Mouse (Mus musculus): ENCODE measurements around the gene Zfp12. TPM values are rescaled to one million over a fixed set of nuclear protein-coding genes. Genes with fewer than 3 reads are reported as not detected.
A peak's percentile ranks its signal among the peaks of the same experiment; 100 is the strongest.

Gene Zfp12
- polyA plus RNA-seq, 1 experiment from 2014 or later = 16.4 TPM

- ATAC-seq = no peak
- Histone ChIP-seq H3K27ac (ENCODE audit: low read depth, low read length) (no peak within 1 kb of the TSS), H3K4me3 (ENCODE audit: low read length) (no peak within 1 kb of the TSS), H3K36me3 (ENCODE audit: control insufficient read depth, insufficient read depth, low read length) (no peaks in the 10 kb centered on the region), H3K4me2 (ENCODE audit: low read length) (no peak within 1 kb of the TSS), H3K27me3 (replicated peaks; ENCODE audit: control insufficient read depth, insufficient read depth, low read length) (no peaks in the 10 kb centered on the region), H3K9ac (ENCODE audit: low read depth, low read length) (no peak within 1 kb of the TSS), H3K9me3 (ENCODE audit: control insufficient read depth, low read length) (peaks cover 7% of the 10 kb centered on the region), H3K4me1 (ENCODE audit: control insufficient read depth, insufficient read depth, low read depth, low read length) (no peaks in the 10 kb centered on the region)
- 91% methylated on average over 3 of the region's 3 CpGs for WGBS
Observed at GRCm38 (mm10) chr5:143226790-143227189, 8.2 kb upstream of the Zfp12 start, which contains the start of gene Spdye4a. TSS of gene Spdye4a (minus strand) at chr5:143226890.

- Histone ChIP-seq H3K27ac (ENCODE audit: low read depth, low read length) (no peak overlapping the region), H3K4me1 (ENCODE audit: control insufficient read depth, insufficient read depth, low read depth, low read length) (peaks cover 17% of the 10 kb centered on the region), H3K4me3 (ENCODE audit: low read length) (peak overlapping the region; percentile 99), H3K36me3 (ENCODE audit: control insufficient read depth, insufficient read depth, low read length) (peaks cover 14% of the 10 kb centered on the region), H3K27me3 (replicated peaks; ENCODE audit: control insufficient read depth, insufficient read depth, low read length) (no peaks in the 10 kb centered on the region), H3K9me3 (ENCODE audit: control insufficient read depth, low read length) (no peaks in the 10 kb centered on the region), H3K9ac (ENCODE audit: low read depth, low read length) (peak overlapping the region; percentile 100), H3K4me2 (ENCODE audit: low read length) (peak overlapping the region; percentile 94)
- 47% methylated on average over 9 of the region's 9 CpGs for WGBS
- ATAC-seq = no peak
Observed at GRCm38 (mm10) chr5:143236036-143236435, 1.1 kb downstream of the Zfp12 start.

DNA sequence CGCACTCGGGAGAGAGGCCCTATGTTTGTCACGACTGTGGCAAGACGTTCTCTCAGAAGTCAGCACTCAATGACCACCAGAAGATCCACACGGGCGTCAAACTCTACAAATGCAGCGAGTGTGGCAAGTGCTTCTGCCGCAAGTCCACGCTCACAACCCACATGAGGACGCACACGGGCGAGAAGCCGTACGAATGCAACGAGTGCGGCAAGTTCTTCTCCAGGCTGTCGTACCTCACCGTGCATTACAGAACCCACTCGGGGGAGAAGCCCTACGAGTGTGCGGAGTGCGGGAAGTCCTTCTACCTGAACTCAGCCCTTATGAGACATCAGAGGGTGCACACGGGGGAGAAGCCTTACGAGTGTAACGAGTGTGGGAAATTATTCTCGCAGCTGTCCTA, 10.0 kb downstream of the Zfp12 start:
- no peak overlapping the region for H3K4me2 ChIP-seq (ENCODE audit: low read length)
- H3K4me3 ChIP-seq (ENCODE audit: low read length) = no peak overlapping the region
- peaks cover 69% of the 10 kb centered on the region for H3K36me3 ChIP-seq (ENCODE audit: control insufficient read depth, insufficient read depth, low read length)
- H3K9me3 ChIP-seq (ENCODE audit: control insufficient read depth, low read length) = no peaks in the 10 kb centered on the region
- ATAC-seq = no peak
- 96% methylated on average over 26 of the region's 26 CpGs for WGBS
- no peak overlapping the region for H3K27ac ChIP-seq (ENCODE audit: low read depth, low read length)
- no peaks in the 10 kb centered on the region for H3K4me1 ChIP-seq (ENCODE audit: control insufficient read depth, insufficient read depth, low read depth, low read length)
- H3K9ac ChIP-seq (ENCODE audit: low read depth, low read length) = no peak overlapping the region
- no peaks in the 10 kb centered on the region for H3K27me3 ChIP-seq (replicated peaks; ENCODE audit: control insufficient read depth, insufficient read depth, low read length)

DNA sequence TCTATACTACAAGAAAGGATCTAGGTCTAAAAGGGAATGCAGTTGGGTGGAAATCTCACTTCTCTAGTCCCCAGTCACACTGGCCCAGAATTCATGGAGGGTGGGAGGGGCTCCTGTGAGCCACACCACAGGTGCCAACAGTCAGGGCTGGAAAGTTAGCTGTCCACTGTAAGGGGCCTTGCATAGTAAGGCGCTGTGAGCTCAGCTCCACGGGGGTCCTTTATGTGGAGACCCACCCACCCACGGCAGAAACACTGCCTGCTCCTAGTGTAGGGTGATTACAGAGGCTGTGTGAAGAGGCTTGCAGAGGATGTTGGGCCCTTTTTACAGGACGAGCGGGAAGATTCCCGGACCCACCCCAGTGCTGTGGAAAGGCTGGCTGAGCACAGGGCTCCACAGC, 17.1 kb downstream of the Zfp12 start:
- Histone ChIP-seq H3K4me3 (ENCODE audit: low read length) (no peak overlapping the region), H3K4me1 (ENCODE audit: control insufficient read depth, insufficient read depth, low read depth, low read length) (peaks cover 17% of the 10 kb centered on the region), H3K9me3 (ENCODE audit: control insufficient read depth, low read length) (peaks cover 2% of the 10 kb centered on the region; the same call in 1 of the 2 replicates), H3K27me3 (replicated peaks; ENCODE audit: control insufficient read depth, insufficient read depth, low read length) (peaks cover 18% of the 10 kb centered on the region), H3K4me2 (ENCODE audit: low read length) (no peak overlapping the region), H3K9ac (ENCODE audit: low read depth, low read length) (no peak overlapping the region), H3K27ac (ENCODE audit: low read depth, low read length) (no peak overlapping the region), H3K36me3 (ENCODE audit: control insufficient read depth, insufficient read depth, low read length) (peaks cover 40% of the 10 kb centered on the region)
- ATAC-seq = peak; percentile 29; the same call in 1 of the 2 replicates
- 56% methylated on average over 6 of the region's 6 CpGs for WGBS

DNA sequence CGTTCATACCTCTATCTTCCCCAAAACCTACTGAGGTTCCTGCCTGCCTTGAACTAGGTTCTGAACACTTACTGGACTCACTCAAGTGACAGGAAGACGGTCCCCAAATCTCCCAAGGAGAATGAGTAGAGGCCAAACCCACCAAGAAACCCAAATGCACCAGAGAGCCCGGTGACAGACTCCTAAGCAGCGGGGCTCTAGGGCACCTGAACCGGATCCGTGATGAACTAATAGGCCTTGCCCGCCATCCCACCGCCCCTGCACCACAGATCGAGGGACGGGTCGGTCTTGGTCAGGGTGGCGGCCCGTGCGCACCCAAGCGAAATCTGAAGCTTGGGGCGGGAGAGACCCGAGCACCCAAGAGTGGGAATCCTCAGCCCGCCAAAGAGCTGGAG, 17.8 kb downstream of the Zfp12 start:
- no peak overlapping the region for H3K4me3 ChIP-seq (ENCODE audit: low read length)
- H3K36me3 ChIP-seq (ENCODE audit: control insufficient read depth, insufficient read depth, low read length) = peaks cover 38% of the 10 kb centered on the region
- peaks cover 2% of the 10 kb centered on the region; the same call in 1 of the 2 replicates for H3K9me3 ChIP-seq (ENCODE audit: control insufficient read depth, low read length)
- H3K27me3 ChIP-seq (replicated peaks; ENCODE audit: control insufficient read depth, insufficient read depth, low read length) = peaks cover 22% of the 10 kb centered on the region
- H3K9ac ChIP-seq (ENCODE audit: low read depth, low read length) = no peak overlapping the region
- peaks cover 17% of the 10 kb centered on the region for H3K4me1 ChIP-seq (ENCODE audit: control insufficient read depth, insufficient read depth, low read depth, low read length)
- ATAC-seq = no peak
- WGBS = 50% methylated on average over 18 of the region's 18 CpGs
- H3K27ac ChIP-seq (ENCODE audit: low read depth, low read length) = no peak overlapping the region
- H3K4me2 ChIP-seq (ENCODE audit: low read length) = no peak overlapping the region; the same call in 1 of the 2 replicates

- Histone ChIP-seq H3K27ac (ENCODE audit: low read depth, low read length) (no peak overlapping the region), H3K4me1 (ENCODE audit: control insufficient read depth, insufficient read depth, low read depth, low read length) (peaks cover 17% of the 10 kb centered on the region), H3K27me3 (replicated peaks; ENCODE audit: control insufficient read depth, insufficient read depth, low read length) (peaks cover 26% of the 10 kb centered on the region), H3K9ac (ENCODE audit: low read depth, low read length) (peak overlapping the region; percentile 52), H3K4me3 (ENCODE audit: low read length) (peak overlapping the region; percentile 30), H3K9me3 (ENCODE audit: control insufficient read depth, low read length) (peaks cover 2% of the 10 kb centered on the region; the same call in 1 of the 2 replicates), H3K36me3 (ENCODE audit: control insufficient read depth, insufficient read depth, low read length) (peaks cover 36% of the 10 kb centered on the region), H3K4me2 (ENCODE audit: low read length) (peak overlapping the region; percentile 56)
- 11% methylated on average over 100 of the region's 103 CpGs for WGBS
- ATAC-seq = no peak
Observed at GRCm38 (mm10) chr5:143253186-143253880, 18.4 kb downstream of the Zfp12 start.

GRCm38 (mm10) chr5:143253881-143254486, 19.0 kb downstream of the Zfp12 start:
- 0 out of 2 replicates have a peak, but pooled peaks have one; percentile 2 for ATAC-seq

GRCm38 (mm10) chr5:143254487-143255130, 19.6 kb downstream of the Zfp12 start:
- no peak for ATAC-seq
- Histone ChIP-seq H3K27me3 (replicated peaks; ENCODE audit: control insufficient read depth, insufficient read depth, low read length) (peaks cover 28% of the 10 kb centered on the region), H3K36me3 (ENCODE audit: control insufficient read depth, insufficient read depth, low read length) (peaks cover 38% of the 10 kb centered on the region)

More at GRCm38 (mm10) chr5:143253881-143254486, 19.0 kb downstream of the Zfp12 start:
- Histone ChIP-seq H3K27ac (ENCODE audit: low read depth, low read length) (no peak overlapping the region), H3K36me3 (ENCODE audit: control insufficient read depth, insufficient read depth, low read length) (peaks cover 37% of the 10 kb centered on the region), H3K4me3 (ENCODE audit: low read length) (peak overlapping the region; percentile 30), H3K9me3 (ENCODE audit: control insufficient read depth, low read length) (peaks cover 2% of the 10 kb centered on the region; the same call in 1 of the 2 replicates), H3K27me3 (replicated peaks; ENCODE audit: control insufficient read depth, insufficient read depth, low read length) (peaks cover 28% of the 10 kb centered on the region), H3K4me2 (ENCODE audit: low read length) (peak overlapping the region; percentile 56), H3K4me1 (ENCODE audit: control insufficient read depth, insufficient read depth, low read depth, low read length) (peaks cover 17% of the 10 kb centered on the region), H3K9ac (ENCODE audit: low read depth, low read length) (peak overlapping the region; percentile 52)
- 8% methylated on average over 79 of the region's 81 CpGs for WGBS

GRCm38 (mm10) chr5:143255131-143255519, 20.2 kb downstream of the Zfp12 start:
- ATAC-seq = no peak
- H3K27ac ChIP-seq (ENCODE audit: low read depth, low read length) = no peak overlapping the region
- H3K4me3 ChIP-seq (ENCODE audit: low read length) = no peak overlapping the region
- peaks cover 2% of the 10 kb centered on the region; the same call in 1 of the 2 replicates for H3K9me3 ChIP-seq (ENCODE audit: control insufficient read depth, low read length)
- WGBS = 38% methylated on average over 24 of the region's 24 CpGs
- peaks cover 28% of the 10 kb centered on the region for H3K27me3 ChIP-seq (replicated peaks; ENCODE audit: control insufficient read depth, insufficient read depth, low read length)
- peaks cover 40% of the 10 kb centered on the region for H3K36me3 ChIP-seq (ENCODE audit: control insufficient read depth, insufficient read depth, low read length)
- peaks cover 17% of the 10 kb centered on the region for H3K4me1 ChIP-seq (ENCODE audit: control insufficient read depth, insufficient read depth, low read depth, low read length)
- no peak overlapping the region for H3K9ac ChIP-seq (ENCODE audit: low read depth, low read length)
- no peak overlapping the region for H3K4me2 ChIP-seq (ENCODE audit: low read length)

More at GRCm38 (mm10) chr5:143254487-143255130, 19.6 kb downstream of the Zfp12 start:
- WGBS = 19% methylated on average over 66 of the region's 66 CpGs
- Histone ChIP-seq H3K4me2 (ENCODE audit: low read length) (no peak overlapping the region; the same call in 1 of the 2 replicates), H3K9ac (ENCODE audit: low read depth, low read length) (no peak overlapping the region), H3K4me1 (ENCODE audit: control insufficient read depth, insufficient read depth, low read depth, low read length) (peaks cover 17% of the 10 kb centered on the region), H3K9me3 (ENCODE audit: control insufficient read depth, low read length) (peaks cover 2% of the 10 kb centered on the region; the same call in 1 of the 2 replicates), H3K27ac (ENCODE audit: low read depth, low read length) (no peak overlapping the region), H3K4me3 (ENCODE audit: low read length) (0 out of 2 replicates have a peak overlapping the region, but pooled peaks have one; percentile 6)

Measured in hindbrain, embryonic 16.5 days (tissue).